Comparison of ENCODE assay signal across 7 mouse cellular contexts in genomic region chr11:35558311-35558710, GRCm38 (mm10).
"Had no signal": no experiment of that assay in that cellular context is flagged by ENCODE, and none has a peak within 500 bp of the region (broad histone marks: within the 10 kb centered on the region; RNA-seq: fewer than 3 reads in every experiment).

No protein-coding gene starts in this region.

- H3K27ac ChIP-seq: lung, embryonic 15.5 days had no signal

- H3K4me3 ChIP-seq: lung, embryonic 15.5 days had no signal

- H3K4me2 ChIP-seq: liver, embryonic 11.5 days; lung, embryonic 15.5 days had no signal

- H3K9ac ChIP-seq: lung, embryonic 15.5 days had no signal

- H3K9me3 ChIP-seq: lung, embryonic 15.5 days had no signal

- DNase-seq: kidney, adult 18-20 months; kidney, postnatal 14 days; layer of hippocampus, postnatal 36 days; thymus, adult 18-20 months; thymus, postnatal 14 days had no signal

- H3K36me3 ChIP-seq: lung, embryonic 15.5 days had no signal
